Mouse (Mus musculus): ENCODE results near the gene Rara.
A peak's percentile ranks its signal among the peaks of the same experiment; 100 is the strongest.

Rara gene

DNA sequence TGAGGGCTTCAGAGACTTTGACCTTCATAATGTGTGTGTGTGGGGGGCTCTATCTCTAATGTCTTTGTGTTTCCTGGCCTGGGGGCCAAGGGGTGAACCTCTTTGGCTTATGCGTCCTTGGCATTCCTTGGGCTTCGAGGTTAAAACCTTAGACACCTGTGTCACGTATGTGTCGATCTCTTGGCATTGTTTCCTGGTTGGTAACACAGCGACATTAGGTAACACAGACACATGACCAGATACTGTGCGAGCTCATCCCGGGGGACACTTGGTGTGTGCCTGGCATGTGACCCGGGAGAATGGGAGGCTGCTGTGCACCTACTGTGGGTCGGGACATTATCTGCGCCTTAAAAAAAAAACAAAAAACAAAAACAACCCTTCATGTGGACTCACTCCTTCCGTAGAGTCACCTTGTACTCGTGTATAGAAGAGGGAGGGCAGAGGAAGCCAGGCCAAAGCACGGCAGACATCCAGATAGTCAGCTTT, 26.3 kb downstream of the Rara start:
- DNase-seq = no peak

DNA sequence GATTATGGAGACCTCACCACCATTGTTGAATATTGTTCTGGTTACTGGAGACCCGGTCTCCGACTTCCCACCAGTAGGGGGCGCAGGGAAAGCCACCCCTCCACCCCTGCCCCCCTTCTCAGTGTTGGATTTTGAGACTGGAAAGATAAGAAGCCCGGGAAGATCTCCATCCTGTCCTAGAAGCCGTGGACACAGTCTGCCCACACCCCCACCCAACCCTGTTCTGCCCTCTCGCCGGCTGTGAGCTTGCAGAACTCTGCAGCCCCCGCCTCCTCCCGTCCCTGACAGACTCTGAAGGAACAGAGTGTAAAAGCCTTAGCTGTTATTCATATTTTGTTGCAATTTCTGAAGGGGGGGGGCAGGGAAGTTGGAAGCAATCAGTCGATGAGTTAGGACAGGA, 26.8 kb downstream of the Rara start:
- peak; percentile 87 for DNase-seq

DNA sequence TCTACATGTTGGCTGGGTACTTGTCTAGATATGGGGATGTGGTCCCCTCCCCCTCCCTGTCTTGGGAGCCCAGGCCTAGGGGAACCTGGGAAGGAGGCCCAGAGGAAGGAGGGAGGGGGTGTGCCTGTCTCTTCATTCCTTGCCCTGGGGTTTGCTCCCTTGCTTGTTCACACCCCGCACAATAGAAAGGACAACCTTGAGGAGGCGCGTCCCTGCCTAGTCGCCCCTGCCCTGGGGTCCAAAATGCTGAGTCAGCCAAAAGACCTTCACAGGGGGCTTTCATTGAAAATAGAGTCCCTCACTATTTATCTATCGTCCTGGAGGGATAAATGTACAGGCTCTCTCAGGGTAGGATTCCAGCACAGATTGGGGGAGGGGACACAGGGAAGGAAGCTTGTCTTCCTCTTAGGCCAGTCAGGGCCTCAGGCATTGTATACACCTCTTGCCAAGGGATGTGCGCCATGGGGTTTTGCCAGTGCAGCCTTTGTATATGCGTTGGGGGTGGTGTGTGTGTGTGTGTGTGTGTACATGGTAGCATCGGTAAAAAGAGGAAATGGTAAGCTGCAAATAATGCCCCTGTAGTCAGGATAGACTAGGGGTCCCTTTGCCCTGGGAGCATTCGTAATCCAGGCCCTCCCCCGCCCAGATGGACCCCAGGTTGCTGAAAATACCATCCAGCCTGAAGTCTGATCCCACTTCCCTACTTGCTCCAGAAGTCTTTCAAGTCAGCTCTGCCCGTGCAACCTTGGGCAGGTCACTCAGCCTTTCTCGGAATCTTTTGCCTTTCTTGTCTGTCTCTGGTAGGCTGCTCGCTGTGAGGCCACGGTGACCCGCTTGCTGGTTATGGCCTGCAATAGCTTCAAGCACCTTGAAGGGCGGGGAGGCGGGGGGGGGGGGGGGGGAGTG, 27.4 kb downstream of the Rara start:
- DNase-seq = no peak

DNA sequence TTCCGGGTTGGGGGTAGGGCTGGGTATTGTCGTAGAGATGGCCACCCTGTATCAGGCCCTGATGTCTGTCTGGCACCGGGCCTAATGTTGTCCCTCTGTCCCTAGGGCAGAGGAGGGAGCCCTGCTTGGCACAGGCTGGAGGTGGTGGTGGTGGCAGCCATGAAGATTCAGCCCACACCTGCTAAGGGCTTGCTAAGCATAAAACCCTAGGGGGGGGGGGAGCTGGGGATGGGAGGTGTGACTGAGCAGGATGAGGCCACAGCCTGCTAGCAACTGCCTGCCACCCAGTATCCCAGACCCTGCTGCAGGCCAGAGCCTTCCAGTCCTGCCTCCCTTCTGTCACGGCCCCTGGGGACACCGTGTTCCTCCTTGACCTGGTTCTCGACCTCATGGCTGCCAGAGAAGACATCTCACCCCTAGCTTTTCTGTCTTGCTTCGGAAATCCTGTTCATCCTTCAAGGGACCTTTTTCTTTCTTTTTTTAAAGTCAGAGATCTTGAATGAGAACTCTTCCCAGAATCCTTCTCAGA, 28.2 kb downstream of the Rara start:
- no peak for DNase-seq

DNA sequence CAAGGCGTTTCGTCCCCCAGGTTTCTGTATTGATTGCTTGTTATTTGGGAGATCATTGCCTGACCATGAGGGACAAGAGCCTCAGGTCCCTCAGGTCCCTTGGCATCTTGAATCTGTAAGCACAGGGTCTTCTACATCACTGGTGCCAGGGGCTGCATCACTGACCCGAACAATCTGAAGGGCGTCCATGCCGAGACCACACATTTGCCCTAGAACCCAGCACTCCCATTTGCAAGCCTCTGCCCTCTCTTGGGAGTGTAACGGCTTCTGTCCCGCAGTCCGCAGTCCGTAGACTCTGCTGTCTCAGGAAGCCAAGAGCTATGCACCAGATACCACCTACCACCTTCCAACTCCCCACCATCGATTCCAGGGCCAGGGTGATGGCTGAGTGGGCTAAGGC, 28.7 kb downstream of the Rara start:
- DNase-seq = no peak

DNA sequence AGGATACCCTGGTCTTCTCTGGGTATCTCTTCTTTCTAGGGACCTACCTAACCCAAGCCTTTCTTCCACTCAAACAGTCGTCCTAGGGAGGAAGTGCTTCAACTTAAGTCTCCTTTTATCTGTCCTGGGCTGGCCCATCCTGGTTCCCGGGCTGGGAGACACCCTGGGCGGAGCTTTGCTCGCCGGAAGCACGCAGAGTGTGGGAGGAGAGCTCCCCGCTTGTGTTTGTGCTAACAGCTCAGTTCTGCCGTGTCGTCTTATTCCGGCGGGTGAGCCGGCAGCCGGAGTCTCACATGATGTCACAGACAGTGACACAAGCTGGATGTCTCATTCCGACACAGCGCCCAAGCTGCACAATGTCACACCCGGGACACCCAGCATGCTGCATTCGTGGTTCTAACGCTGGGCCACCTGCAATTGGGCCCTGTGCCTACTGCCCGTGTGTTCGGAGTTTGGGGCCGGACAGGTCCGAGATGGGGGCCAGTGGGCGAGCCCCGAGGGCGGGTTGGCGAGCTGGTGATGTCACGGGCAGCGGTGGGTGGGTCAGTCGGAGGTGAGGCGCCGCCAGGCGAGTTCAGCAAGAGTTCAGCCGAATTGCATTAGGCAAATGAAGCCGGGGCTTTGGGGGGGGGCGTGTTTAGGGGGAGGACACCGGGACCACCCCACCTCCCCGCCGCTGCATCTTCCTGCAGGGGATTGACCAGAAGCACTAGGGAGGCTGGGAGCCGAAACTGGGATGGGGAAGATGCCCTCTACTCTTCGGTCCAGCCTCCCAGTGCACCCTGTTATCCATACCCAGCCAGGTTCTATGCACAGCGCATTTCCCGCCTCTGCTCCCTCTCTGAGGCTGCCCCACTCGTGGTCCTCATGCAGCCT, 32.1 kb downstream of the Rara start:
- DNase-seq = peak; percentile 87

DNA sequence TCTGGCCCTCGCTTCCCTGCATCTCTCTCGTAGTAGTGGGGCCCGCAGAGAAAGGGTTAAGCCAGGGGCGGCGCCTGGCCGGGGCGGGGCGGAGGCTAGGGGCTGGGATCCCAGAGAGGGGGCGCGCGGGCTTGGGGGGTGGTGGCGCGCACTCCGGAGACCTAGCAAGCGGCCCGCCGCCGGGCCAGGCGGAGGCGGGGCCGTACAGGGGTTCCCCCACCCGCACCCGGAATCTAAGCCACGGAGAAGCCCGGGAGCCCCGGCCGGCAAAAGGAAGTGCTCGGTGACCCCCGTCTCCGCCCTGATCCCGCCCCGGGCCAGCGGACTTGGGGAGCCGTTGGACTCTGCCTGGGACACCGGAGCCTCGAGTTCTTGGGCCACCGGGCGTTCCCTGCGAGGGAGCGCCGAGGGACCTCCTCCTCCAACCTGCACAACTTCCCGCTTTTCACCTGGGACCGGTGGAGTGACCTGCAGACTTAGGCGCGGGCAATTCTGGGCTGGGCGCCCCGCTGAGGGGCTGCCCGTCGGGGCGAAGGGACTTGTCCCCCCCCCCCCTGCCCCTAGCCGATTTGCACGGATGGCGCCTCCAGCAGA, 32.8 kb downstream of the Rara start:
- DNase-seq = peak; percentile 92

DNA sequence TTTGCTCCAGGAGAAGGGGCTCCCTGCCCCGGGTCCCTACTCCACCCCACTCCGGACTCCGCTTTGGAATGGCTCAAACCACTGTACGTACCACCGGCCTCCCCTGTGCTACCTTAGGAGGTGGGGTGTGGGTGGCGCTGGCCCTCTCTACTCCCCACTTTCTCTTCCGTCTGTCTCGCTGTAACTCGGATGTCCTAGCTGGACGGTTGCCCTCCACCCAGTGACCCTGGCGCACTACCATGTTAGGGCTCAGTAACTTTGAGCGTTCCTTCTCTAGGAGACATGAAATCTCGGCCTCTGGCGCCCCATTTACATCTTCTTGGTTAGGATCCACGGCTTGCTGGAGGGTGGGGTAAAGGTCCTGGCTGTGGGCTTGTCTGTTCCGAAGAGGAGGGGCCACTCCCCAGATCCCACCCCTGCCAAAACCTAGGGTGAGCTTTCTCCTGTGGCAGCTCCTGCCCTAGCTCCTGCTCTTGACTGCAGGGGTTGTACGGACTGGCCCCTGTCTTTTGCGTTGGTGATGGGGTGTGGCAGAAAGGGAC, 33.5 kb downstream of the Rara start:
- DNase-seq = peak; percentile 31

DNA sequence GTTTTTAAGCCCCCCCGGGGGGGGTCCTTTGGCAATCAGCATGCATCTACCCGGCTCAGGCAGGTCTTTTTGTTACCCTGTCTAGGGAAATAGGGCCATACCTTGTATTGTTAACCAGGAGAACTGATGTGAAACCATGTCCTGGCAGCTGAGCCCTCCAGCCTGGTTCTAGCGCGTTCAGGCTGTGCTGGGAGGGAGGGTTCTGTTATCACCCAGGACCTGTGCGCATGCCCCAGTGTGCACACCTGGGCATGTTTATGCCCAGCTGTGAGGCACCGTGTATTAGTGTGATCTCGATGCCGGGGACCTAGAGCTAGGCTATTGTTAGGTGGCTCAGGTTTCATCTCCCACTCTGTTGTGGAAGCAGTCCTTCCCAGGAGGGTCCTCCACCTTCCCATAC, 34.1 kb downstream of the Rara start:
- DNase-seq = no peak

DNA sequence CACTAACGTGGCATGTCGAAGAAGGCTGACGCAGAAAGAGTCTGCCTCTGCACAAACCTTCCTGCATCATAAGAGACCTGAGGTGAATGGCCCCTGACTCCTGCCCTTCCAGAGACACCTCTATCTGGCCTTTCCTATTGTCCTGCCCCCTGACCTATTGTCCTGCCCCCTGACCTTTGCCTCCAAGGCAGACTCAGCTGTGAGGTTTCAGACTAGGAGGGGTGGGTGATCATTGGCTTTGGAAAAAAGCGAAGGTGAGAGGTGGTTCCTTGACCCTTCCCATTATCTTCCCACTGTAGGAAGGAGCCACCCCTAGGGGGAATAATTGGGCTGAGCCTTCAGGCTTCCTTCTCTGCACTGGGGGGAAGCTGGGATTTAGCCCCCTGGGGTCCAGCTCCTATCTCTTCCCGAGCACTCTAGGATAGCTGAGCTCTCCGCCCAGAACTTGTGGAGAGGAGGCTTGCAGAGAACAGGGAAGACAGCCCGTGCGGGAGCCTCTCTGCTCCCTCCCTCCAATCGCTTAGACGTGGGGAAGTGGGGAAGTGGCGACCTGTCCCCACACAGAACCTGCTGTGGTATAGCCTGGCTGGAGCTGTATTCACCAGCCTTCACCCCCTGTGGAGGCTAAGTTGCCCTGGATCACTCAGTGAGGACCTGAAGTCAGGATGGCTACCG, 34.9 kb downstream of the Rara start:
- DNase-seq = peak; percentile 34

DNA sequence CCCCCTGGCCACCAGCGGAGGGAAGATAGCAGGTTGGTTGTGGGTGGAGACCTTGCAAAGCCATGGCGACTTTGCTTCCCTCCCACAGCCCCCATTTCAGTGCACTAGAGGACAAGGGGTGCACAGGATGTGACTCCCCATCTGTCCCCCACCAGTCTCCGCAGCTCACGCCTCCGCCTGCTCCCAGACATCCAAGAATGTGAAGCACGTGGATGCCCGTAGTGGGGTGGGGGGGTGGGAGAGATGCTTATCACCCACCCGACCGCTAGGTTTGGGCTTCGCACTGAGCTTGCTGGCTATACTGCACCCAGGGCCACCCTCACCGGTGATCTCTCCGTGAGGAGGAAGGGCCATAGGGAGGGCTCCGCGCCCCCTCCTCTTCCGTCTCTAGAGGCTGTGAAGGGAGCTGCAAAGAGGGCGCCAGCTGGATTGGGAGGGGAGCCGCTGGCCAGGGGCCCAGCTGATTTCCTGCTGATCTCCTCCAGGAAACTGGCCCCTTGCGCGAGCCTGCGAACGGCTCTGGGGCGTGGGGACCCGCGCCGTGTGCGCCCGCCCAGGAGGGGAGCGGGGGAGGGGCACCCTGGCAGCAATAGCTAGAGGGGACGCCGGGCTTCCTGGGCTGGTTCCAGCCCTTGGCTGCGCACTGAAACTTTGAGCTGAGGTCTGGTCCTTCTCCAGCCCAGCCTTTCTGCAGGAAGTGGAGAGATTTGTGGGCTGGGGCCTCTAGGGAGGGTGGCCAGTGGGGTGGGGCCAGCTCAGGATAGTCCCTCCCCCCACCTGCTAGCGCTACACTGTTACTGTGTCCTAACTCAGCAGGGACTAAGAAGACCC, 35.8 kb downstream of the Rara start:
- DNase-seq = peak; percentile 82

DNA sequence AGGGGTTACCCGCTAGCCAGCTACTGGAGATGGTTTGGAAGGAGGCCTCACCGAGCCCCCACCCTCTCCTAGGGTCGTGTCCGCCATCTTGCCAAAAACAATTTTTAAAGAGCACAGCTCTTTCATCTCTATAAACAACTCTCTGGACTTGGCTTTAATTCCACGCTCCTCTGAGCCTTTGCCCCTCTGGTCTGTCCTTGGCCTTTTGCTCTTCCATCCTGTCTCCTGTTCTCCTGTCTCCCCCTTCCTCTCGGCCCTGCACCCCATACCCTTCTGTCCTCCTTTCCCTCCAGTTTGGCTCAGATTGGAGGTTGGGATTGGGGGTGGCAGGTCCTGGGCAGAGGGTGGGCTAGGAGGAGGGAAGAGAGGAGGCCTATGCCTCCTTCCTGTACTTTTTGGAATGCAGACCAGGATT, 36.6 kb downstream of the Rara start:
- DNase-seq = no peak

DNA sequence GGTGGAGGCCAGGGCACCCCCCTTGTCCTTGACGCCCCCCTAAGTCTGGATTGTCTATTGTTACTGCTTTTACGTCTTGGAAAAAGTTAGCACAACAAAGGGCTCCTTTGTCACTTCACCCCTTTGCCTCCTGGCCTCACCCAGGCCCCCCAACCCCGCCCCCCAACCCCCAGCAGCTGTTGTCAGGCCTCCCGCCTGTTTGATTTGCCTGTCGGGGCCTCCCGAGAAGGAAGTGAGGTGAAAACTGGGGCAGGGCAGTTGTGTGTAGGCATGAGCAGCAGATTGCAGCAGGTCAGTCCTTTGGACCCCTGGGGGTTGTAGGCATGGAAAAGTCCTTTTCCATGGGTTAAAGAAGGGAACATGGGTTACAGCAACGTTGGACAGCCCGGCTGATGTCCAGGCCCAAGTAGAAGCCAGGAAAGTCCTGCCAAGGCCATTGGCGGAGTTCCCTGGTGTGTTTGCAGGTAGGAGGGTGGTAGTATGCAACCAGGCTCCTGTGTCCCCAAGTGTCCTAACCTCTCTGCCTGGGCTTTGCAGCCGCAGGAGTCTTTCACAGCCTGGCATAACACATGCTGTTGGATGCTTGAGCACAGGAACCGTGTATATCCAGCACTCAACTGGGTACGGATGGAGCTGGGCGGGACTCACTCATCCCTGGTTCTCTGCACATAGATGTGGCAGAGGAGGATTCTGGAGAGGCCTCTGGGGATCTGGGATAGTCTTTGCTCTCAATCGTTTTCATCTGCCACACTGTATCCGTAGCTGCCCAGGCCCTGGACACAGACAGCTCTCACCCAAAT, 37.2 kb downstream of the Rara start:
- peak; percentile 59 for DNase-seq

DNA sequence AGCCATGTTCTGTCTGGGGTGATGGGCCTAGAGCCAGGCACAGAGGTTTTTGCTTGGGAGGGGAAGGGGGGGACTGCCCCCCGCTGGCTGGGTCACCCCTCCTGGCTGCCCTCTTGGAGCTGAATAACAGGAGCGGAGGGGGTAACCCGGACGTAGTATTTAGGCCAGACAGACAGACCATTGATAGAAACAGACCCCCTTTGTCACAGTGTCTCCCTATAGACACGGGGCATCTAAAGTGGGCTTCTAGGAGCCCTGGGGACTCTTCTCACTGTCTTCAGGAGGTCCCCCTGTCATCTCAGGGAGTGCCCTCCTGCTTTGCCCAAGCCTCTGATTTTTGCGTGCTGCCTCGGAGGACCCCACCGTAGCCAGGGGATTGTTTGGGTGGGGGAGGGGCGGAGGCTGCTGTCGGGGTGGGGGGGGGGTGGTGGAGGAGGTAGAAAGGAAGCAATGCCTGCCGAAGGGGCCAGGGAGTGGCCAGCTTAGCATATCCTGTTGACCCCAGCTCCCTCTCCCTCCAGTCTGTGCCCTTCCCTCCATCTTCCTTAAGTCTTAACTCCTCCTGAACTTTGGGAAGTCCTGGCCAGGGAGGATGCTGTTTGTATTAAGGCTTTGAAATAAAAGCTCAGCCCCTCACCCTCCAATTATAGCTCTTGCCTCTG, 37.9 kb downstream of the Rara start:
- peak; percentile 62 for DNase-seq

DNA sequence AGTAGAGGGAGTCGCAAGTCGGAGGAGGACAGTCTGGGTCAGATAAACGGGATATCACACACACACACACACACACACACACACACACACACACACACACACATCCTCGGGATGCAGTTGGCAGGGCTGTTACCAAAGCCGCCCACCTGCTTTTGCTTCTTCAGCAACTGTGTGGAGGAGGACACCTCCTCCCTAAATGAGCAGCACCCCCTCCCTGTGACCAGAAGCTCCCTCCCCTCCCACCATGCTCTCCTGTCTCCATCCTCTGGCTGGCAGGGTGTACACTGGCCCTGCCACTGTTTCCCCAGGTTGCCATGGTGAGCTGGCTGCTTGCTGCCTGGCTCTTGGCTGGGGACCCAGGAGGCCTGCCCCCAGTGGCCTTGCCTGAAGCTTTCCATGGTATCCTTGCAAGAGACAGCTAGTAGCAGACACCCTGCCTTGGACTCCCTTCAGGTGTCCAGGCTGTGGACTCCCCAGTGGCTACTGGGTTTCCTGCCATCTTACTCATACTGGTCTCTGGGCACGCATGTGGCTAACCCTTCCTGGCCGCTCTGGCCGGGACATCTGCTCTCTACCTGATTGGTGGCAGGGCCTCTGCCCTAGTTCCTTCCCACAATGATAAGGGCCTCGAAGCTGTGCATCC, 39.0 kb downstream of the Rara start:
- DNase-seq = peak; percentile 67

DNA sequence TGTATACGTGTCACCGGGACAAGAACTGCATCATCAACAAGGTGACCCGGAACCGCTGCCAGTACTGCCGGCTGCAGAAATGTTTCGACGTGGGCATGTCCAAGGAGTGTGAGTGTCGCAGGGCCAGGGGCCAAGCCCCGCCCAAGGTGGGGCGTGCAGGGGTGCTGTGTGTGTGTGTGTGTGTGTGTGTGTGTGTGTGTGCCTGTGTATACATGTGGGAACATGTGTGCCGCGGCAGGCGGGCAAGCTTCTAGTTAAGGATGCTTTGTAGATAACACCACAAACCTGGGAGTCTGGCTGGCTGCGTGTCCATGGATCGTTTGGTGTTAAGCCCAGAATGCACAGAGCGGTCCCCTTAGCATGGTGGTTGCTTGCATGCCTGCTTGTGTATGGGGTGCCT, 40.5 kb downstream of the Rara start:
- no peak for DNase-seq

DNA sequence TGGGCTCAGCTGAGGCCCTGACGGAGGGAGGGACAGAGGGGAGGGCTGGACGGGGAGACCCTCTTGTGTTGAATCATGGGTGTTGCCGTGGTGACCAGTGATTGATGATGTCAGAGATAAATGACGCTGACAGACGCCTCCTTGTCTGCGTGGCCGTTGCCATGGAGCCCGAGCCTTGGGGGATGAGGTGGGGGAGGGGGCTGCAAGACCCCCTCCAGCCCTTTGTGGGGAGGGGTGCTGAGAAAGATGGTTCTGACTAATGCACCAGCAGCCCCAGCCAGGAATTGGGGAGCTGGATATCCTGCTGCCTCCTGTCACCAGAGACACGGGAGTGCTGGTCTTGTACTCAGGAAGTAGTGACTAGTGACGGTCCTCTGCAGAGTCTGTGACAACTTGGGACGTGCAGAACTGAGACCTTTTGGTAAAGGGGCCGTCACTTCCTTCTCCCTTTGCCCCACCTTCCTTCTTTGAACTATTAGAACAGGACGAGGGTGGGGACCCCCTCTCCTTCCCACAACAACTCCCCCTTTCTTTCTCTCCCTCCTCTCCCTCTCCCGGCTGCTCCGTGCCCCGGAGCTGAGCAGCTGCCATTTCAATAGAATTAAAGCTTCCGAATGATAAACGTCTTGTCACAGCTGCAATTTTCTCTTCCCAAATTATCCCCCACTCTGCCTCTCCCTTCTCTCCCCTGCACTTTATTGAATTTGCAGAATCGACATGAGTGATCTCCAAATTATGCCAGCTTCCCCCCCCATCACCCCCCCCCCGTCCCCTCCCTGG, 41.3 kb downstream of the Rara start:
- peak; percentile 90 for DNase-seq

DNA sequence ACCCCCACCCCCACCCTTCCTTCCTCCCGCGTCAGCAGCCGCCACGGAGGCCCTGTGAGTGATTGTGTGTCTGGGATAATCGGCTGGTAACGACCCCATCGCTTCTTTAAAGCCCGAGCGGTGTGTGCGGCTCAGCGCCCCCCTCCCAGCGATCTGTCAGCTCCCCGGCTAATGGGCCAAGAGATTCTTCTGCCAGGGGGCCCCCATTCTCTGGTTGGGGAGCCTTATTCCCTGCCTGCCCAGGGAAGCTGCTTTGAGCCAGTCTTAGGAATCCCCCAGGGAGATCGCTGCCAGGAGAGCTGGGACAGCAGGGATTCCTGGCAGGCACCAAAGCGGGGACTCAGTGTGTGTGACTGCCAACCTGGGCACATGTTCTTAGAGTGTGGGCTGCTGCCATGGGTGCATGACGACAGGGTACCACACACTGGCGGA, 41.9 kb downstream of the Rara start:
- peak; percentile 77 for DNase-seq
